Mouse (Mus musculus): ENCODE data around the gene Aicda. TPM values are rescaled to one million over a fixed set of nuclear protein-coding genes. Genes with fewer than 3 reads are reported as not detected.

Aicda gene
- total RNA-seq, 1 experiment, result 0.76 TPM

GRCm38 (mm10) chr6:122601031-122601430, 47.4 kb downstream of the Aicda start:
- no peak for DNase-seq (ENCODE audit: low read depth, low spot score)
- Histone ChIP-seq H3K9ac (ENCODE audit: insufficient read depth, low read depth, low read length, poor library complexity, severe bottlenecking) (no peak overlapping the region), H3K4me3 (ENCODE audit: insufficient read depth in 1 of 2, low read depth in 1 of 2, low read length in 2 of 2, poor library complexity in 1 of 2, severe bottlenecking in 1 of 2) (no peak overlapping the region), H3K36me3 (ENCODE audit: control insufficient read depth, insufficient read depth, low read length, poor library complexity, severe bottlenecking) (peaks cover 4% of the 10 kb centered on the region), H3K9me3 (ENCODE audit: control insufficient read depth, insufficient read depth, low read depth, low read length) (no peaks in the 10 kb centered on the region), H3K4me1 (ENCODE audit: control insufficient read depth in 2 of 2, insufficient read depth in 2 of 2, low read length in 2 of 2, poor library complexity in 1 of 2) (peaks cover under 1 to 2% of the 10 kb centered on the region in 2 experiments; a peak in 2 of 4 replicates), H3K27ac (ENCODE audit: insufficient read depth, low read depth, low read length, poor library complexity, severe bottlenecking) (no peak overlapping the region)
- TF ChIP-seq MAFK (IDR thresholded peaks at IDR 0.05; ENCODE audit: insufficient read depth, low read depth, low read length) (no peak), CHD2 (IDR thresholded peaks at IDR 0.05; ENCODE audit: low read depth, low read length) (no peak), ZNF384 (IDR thresholded peaks at IDR 0.05; ENCODE audit: low read depth, low read length) (no peak), ZC3H11A (IDR thresholded peaks at IDR 0.05; ENCODE audit: borderline replicate concordance, low read depth, low read length) (no peak), HCFC1 (IDR thresholded peaks at IDR 0.05; ENCODE audit: borderline replicate concordance, insufficient read depth, low read length) (no peak)
- in situ Hi-C loops (cut with MboI; ENCODE audit: low sequenced_read_pairs in 2 of 2, unreplicated experiment in 2 of 2), result no loop called here

GRCm38 (mm10) chr6:122601615-122602014, 48.0 kb downstream of the Aicda start:
- H3K4me3 ChIP-seq (ENCODE audit: insufficient read depth in 1 of 2, low read depth in 1 of 2, low read length in 2 of 2, poor library complexity in 1 of 2, severe bottlenecking in 1 of 2), result peak overlapping the region in 1 of 2 experiments; percentile 67; a peak in 2 of 4 replicates
- no peaks in the 10 kb centered on the region for H3K9me3 ChIP-seq (ENCODE audit: control insufficient read depth, insufficient read depth, low read depth, low read length)
- no peak overlapping the region for H3K9ac ChIP-seq (ENCODE audit: insufficient read depth, low read depth, low read length, poor library complexity, severe bottlenecking)
- peaks cover 9% of the 10 kb centered on the region for H3K36me3 ChIP-seq (ENCODE audit: control insufficient read depth, insufficient read depth, low read length, poor library complexity, severe bottlenecking)
- TF ChIP-seq HCFC1 (IDR thresholded peaks at IDR 0.05; ENCODE audit: borderline replicate concordance, insufficient read depth, low read length) (no peak), MAFK (IDR thresholded peaks at IDR 0.05; ENCODE audit: insufficient read depth, low read depth, low read length) (no peak), ZNF384 (IDR thresholded peaks at IDR 0.05; ENCODE audit: low read depth, low read length) (no peak), CHD2 (IDR thresholded peaks at IDR 0.05; ENCODE audit: low read depth, low read length) (no peak), ZC3H11A (IDR thresholded peaks at IDR 0.05; ENCODE audit: borderline replicate concordance, low read depth, low read length) (no peak)
- peaks cover 2 to 5% of the 10 kb centered on the region in 2 experiments; a peak in 2 of 4 replicates for H3K4me1 ChIP-seq (ENCODE audit: control insufficient read depth in 2 of 2, insufficient read depth in 2 of 2, low read length in 2 of 2, poor library complexity in 1 of 2)
- no peak overlapping the region for H3K27ac ChIP-seq (ENCODE audit: insufficient read depth, low read depth, low read length, poor library complexity, severe bottlenecking)
- no peak for DNase-seq (ENCODE audit: low read depth, low spot score)
- in situ Hi-C loops (cut with MboI; ENCODE audit: low sequenced_read_pairs in 2 of 2, unreplicated experiment in 2 of 2), result no loop called here

- Histone ChIP-seq H3K9ac (ENCODE audit: insufficient read depth, low read depth, low read length, poor library complexity, severe bottlenecking) (peak within 1 kb of the TSS; percentile 79), H3K9me3 (ENCODE audit: control insufficient read depth, insufficient read depth, low read depth, low read length) (no peaks in the 10 kb centered on the region), H3K4me1 (ENCODE audit: control insufficient read depth in 2 of 2, insufficient read depth in 2 of 2, low read length in 2 of 2, poor library complexity in 1 of 2) (peaks cover 2 to 9% of the 10 kb centered on the region in 2 experiments; a peak in 2 of 4 replicates), H3K4me3 (ENCODE audit: insufficient read depth in 1 of 2, low read depth in 1 of 2, low read length in 2 of 2, poor library complexity in 1 of 2, severe bottlenecking in 1 of 2) (peak within 1 kb of the TSS; percentile 46 to 67), H3K27ac (ENCODE audit: insufficient read depth, low read depth, low read length, poor library complexity, severe bottlenecking) (peak within 1 kb of the TSS; percentile 63), H3K36me3 (ENCODE audit: control insufficient read depth, insufficient read depth, low read length, poor library complexity, severe bottlenecking) (peaks cover 11% of the 10 kb centered on the region)
- in situ Hi-C loops (cut with MboI; ENCODE audit: low sequenced_read_pairs in 2 of 2, unreplicated experiment in 2 of 2), result no loop called here
- TF ChIP-seq MAFK (IDR thresholded peaks at IDR 0.05; ENCODE audit: insufficient read depth, low read depth, low read length) (no peak), HCFC1 (IDR thresholded peaks at IDR 0.05; ENCODE audit: borderline replicate concordance, insufficient read depth, low read length) (no peak)
- DNase-seq (ENCODE audit: low read depth, low spot score), result no peak
Observed at GRCm38 (mm10) chr6:122602242-122602991, 48.8 kb downstream of the Aicda start, which contains the start of gene Apobec1. TSS of gene Apobec1 (minus strand) at chr6:122602444.

- Histone ChIP-seq H3K9me3 (ENCODE audit: control insufficient read depth, insufficient read depth, low read depth, low read length) (no peaks in the 10 kb centered on the region), H3K27ac (ENCODE audit: insufficient read depth, low read depth, low read length, poor library complexity, severe bottlenecking) (peak overlapping the region; percentile 63; the same call in 1 of the 2 replicates), H3K9ac (ENCODE audit: insufficient read depth, low read depth, low read length, poor library complexity, severe bottlenecking) (no peak overlapping the region), H3K4me1 (ENCODE audit: control insufficient read depth in 2 of 2, insufficient read depth in 2 of 2, low read length in 2 of 2, poor library complexity in 1 of 2) (peaks cover 2 to 9% of the 10 kb centered on the region in 2 experiments; a peak in 2 of 4 replicates), H3K4me3 (ENCODE audit: insufficient read depth in 1 of 2, low read depth in 1 of 2, low read length in 2 of 2, poor library complexity in 1 of 2, severe bottlenecking in 1 of 2) (peak overlapping the region in 1 of 2 experiments; percentile 67; a peak in 1 of 4 replicates), H3K36me3 (ENCODE audit: control insufficient read depth, insufficient read depth, low read length, poor library complexity, severe bottlenecking) (peaks cover 11% of the 10 kb centered on the region)
- TF ChIP-seq CHD2 (IDR thresholded peaks at IDR 0.05; ENCODE audit: low read depth, low read length) (no peak), ZC3H11A (IDR thresholded peaks at IDR 0.05; ENCODE audit: borderline replicate concordance, low read depth, low read length) (no peak), MAFK (IDR thresholded peaks at IDR 0.05; ENCODE audit: insufficient read depth, low read depth, low read length) (no peak), ZNF384 (IDR thresholded peaks at IDR 0.05; ENCODE audit: low read depth, low read length) (no peak), HCFC1 (IDR thresholded peaks at IDR 0.05; ENCODE audit: borderline replicate concordance, insufficient read depth, low read length) (no peak)
- DNase-seq (ENCODE audit: low read depth, low spot score), result no peak
- in situ Hi-C loops (cut with MboI; ENCODE audit: low sequenced_read_pairs in 2 of 2, unreplicated experiment in 2 of 2), result no loop called here
Observed at GRCm38 (mm10) chr6:122602992-122603322, 49.4 kb downstream of the Aicda start.

All from ES-E14 (cell line).